Mouse (Mus musculus): Measurements from ENCODE around the gene Tmem87a. TPM values are rescaled to one million over a fixed set of nuclear protein-coding genes. Genes with fewer than 3 reads are reported as not detected.

The Tmem87a gene
- polyA plus RNA-seq (2016; fragmentation: Nextera tagmentation; extraction: Ambion mirVana): 5.6 and 6.1 TPM in 2 replicates

DNA sequence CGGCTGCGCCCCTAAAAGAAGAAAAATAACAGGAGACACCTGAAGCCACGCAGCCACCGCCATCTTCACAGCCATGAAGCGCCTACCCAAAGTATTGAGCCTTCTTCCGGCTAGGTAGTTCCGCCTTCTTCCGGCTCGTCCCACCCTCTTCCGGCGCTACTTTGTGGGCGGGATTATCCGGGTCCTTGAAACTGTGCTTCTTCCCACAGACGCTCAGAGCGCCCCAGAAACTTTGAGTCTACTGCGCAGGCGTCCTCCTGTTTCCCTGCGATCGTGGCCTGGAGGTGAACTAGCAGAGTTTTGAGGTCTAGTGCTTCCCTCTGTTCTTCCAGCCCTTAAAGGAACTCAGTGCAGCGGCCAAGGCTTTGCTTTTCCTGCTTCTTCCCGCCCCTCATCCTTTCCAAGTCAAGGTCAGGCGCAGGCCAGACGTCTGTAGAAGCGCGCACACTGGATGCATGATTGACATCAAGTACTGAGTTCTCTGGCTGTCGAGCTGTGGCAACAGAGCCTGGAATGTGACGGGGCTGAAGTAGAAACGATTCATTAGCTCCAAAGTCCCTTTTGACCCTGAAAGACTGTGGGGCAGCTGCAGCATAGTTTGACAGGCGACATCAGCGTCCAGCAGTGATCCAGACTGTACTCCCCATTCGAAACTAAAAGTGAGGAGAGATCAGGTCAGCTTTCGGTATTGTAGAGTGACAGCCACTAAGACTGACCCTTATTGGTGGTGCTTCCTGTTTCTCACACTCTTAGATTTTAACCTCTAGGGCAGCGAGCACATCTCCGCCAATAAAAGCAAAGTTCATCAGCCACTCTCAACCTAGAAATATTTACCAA, at the start of gene Tmem87a:
Gene Tmem87a (minus strand): TSS at position 128 of the 837 bp plus-strand sequence.
- H3K36me3 ChIP-seq: peaks cover 10% of the 10 kb centered on the region
- 1% methylated on average over 34 of the region's 34 CpGs for WGBS

DNA sequence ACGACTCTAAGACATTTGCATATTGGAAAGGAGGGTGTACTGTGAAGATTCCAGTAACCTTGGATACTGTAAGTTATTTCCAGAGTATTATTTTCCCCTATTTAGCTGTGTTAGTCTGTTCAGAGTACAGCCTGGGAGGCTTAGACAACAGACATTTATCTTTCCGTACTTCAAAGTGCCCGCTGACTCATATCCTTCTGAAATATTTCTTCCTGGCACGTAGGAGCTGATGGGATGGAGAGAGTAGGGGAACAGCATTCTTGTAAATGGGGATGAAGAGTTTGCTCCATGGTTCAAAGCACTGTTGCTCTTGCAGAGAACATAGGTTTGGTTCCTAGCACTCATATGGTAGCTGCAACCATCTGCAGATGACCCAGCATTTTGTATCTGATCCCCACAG, 48.7 kb upstream of the Tmem87a start:
- Histone ChIP-seq H3K27me3 (ENCODE audit: low read depth, poor library complexity, severe bottlenecking) (no peaks in the 10 kb centered on the region), H3K9me3 (replicated peaks) (peaks cover 5% of the 10 kb centered on the region; the same call in 1 of the 2 replicates), H3K4me1 (peaks cover 8% of the 10 kb centered on the region; the same call in 1 of the 2 replicates), H3K36me3 (no peaks in the 10 kb centered on the region), H3K4me3 (no peak overlapping the region), H3K27ac (replicated peaks) (no peak overlapping the region)
- 91% methylated on average over 4 of the region's 4 CpGs for WGBS
- no peak for DNase-seq (ENCODE audit: low spot score)

More for the DNA sequence above, at the start of gene Tmem87a:
- peaks cover 27% of the 10 kb centered on the region for H3K4me1 ChIP-seq
- no peaks in the 10 kb centered on the region for H3K27me3 ChIP-seq (ENCODE audit: low read depth, poor library complexity, severe bottlenecking)
- peak; percentile 96 for DNase-seq (ENCODE audit: low spot score)
- H3K4me3 ChIP-seq: peak within 1 kb of the TSS; percentile 85
- H3K9me3 ChIP-seq (replicated peaks): peaks cover 14% of the 10 kb centered on the region; the same call in 1 of the 2 replicates
- peak within 1 kb of the TSS; percentile 94 for H3K27ac ChIP-seq (replicated peaks)

DNA sequence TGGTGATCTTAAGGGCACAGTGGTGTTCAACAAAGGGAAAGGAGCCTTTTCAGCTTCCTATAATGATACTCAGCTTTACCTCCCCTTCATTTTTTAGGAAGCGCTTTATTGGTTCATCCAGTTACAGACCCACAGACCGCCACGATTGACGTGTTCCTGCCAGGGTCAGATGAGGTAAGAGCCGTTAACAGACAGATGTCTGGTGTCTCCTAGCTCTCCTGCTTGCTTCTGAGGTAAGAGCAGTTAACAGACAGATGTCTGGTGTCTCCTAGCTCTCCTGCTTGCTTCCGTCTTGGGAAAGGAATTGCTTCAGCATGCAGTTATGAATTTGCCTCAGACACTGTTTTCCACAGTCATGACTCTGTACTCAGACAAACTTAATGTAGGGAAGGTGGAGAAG, 46.8 kb upstream of the Tmem87a start:
- DNase-seq (ENCODE audit: low spot score): no peak
- peaks cover 8% of the 10 kb centered on the region; the same call in 1 of the 2 replicates for H3K4me1 ChIP-seq
- H3K4me3 ChIP-seq: no peak overlapping the region
- H3K9me3 ChIP-seq (replicated peaks): peaks cover 5% of the 10 kb centered on the region; the same call in 1 of the 2 replicates
- 78% methylated on average over 6 of the region's 6 CpGs for WGBS
- H3K36me3 ChIP-seq: no peaks in the 10 kb centered on the region
- no peak overlapping the region for H3K27ac ChIP-seq (replicated peaks)
- H3K27me3 ChIP-seq (ENCODE audit: low read depth, poor library complexity, severe bottlenecking): no peaks in the 10 kb centered on the region

- DNase-seq (ENCODE audit: low spot score): no peak
- WGBS: 89% methylated on average over 1 of the region's 1 CpGs
- H3K4me3 ChIP-seq: no peak overlapping the region
Observed at GRCm38 (mm10) chr2:120447306-120447705, 43.4 kb upstream of the Tmem87a start.

GRCm38 (mm10) chr2:120446373-120446772, 42.5 kb upstream of the Tmem87a start:
- Histone ChIP-seq H3K36me3 (no peaks in the 10 kb centered on the region), H3K27me3 (ENCODE audit: low read depth, poor library complexity, severe bottlenecking) (no peaks in the 10 kb centered on the region), H3K4me3 (no peak overlapping the region), H3K9me3 (replicated peaks) (no peaks in the 10 kb centered on the region), H3K27ac (replicated peaks) (no peak overlapping the region), H3K4me1 (peaks cover 8% of the 10 kb centered on the region; the same call in 1 of the 2 replicates)
- DNase-seq (ENCODE audit: low spot score): no peak
- WGBS: 88% methylated on average over 10 of the region's 10 CpGs

More at GRCm38 (mm10) chr2:120447306-120447705, 43.4 kb upstream of the Tmem87a start:
- H3K36me3 ChIP-seq: no peaks in the 10 kb centered on the region
- H3K27me3 ChIP-seq (ENCODE audit: low read depth, poor library complexity, severe bottlenecking): no peaks in the 10 kb centered on the region
- no peak overlapping the region for H3K27ac ChIP-seq (replicated peaks)
- H3K9me3 ChIP-seq (replicated peaks): no peaks in the 10 kb centered on the region
- H3K4me1 ChIP-seq: peaks cover 8% of the 10 kb centered on the region; the same call in 1 of the 2 replicates

DNA sequence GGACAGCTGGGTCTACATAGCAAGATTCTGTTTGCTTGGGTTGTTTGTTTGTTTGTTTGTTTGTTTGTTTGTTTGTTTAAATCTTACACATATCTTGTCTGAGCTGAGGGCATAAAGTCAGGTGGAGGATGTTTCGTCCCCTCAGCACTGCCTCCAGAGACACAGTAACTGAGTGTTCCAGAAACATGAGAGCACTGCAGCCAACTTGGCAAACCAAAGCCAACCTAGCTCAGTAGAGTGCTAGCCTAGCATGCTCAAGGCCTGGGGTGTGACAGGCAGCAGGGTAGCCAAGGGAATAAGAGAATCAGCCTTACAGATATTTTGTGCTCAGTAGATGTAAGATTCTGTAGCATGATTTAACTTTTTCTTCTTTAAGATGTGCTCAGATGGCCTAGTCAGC, 40.6 kb upstream of the Tmem87a start:
- no peak for DNase-seq (ENCODE audit: low spot score)
- no peaks in the 10 kb centered on the region for H3K36me3 ChIP-seq
- 94% methylated on average over 1 of the region's 1 CpGs for WGBS
- no peaks in the 10 kb centered on the region for H3K9me3 ChIP-seq (replicated peaks)
- H3K27me3 ChIP-seq (ENCODE audit: low read depth, poor library complexity, severe bottlenecking): no peaks in the 10 kb centered on the region
- H3K4me1 ChIP-seq: no peaks in the 10 kb centered on the region
- no peak overlapping the region for H3K27ac ChIP-seq (replicated peaks)
- H3K4me3 ChIP-seq: no peak overlapping the region

DNA sequence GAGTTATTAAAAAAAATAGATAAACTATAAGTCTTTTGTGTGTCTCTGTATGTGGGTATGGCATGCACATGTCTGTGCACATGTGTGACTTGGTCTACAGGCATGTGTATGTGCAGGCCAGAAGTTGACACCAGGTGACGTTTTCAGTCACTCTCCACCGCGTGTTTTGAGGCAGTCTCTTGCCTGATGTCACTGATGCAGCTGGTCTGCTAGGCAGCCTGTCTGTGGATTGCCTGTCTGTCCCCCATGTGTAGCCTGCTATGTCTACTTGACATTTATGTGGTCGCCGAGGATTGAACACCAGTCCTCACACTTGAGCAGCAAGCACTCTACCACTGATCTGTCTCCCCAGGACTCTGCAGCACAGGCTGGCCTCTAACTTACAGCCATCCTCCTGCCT, 20.5 kb upstream of the Tmem87a start:
- H3K4me3 ChIP-seq: no peak overlapping the region
- no peak for DNase-seq (ENCODE audit: low spot score)
- H3K4me1 ChIP-seq: no peaks in the 10 kb centered on the region
- H3K27ac ChIP-seq (replicated peaks): no peak overlapping the region
- 85% methylated on average over 5 of the region's 5 CpGs for WGBS
- H3K9me3 ChIP-seq (replicated peaks): no peaks in the 10 kb centered on the region
- no peaks in the 10 kb centered on the region for H3K36me3 ChIP-seq
- H3K27me3 ChIP-seq (ENCODE audit: low read depth, poor library complexity, severe bottlenecking): no peaks in the 10 kb centered on the region

GRCm38 (mm10) chr2:120414738-120415414, 11.0 kb upstream of the Tmem87a start:
- WGBS: 84% methylated on average over 1 of the region's 1 CpGs
- no peaks in the 10 kb centered on the region; the same call in 1 of the 2 replicates for H3K9me3 ChIP-seq (replicated peaks)
- H3K36me3 ChIP-seq: 0 out of 2 replicates have a peak, but pooled peaks cover 4% of the 10 kb centered on the region
- H3K27me3 ChIP-seq (ENCODE audit: low read depth, poor library complexity, severe bottlenecking): no peaks in the 10 kb centered on the region
- H3K4me1 ChIP-seq: no peaks in the 10 kb centered on the region
- H3K27ac ChIP-seq (replicated peaks): no peak overlapping the region
- no peak for DNase-seq (ENCODE audit: low spot score)
- H3K4me3 ChIP-seq: no peak overlapping the region

DNA sequence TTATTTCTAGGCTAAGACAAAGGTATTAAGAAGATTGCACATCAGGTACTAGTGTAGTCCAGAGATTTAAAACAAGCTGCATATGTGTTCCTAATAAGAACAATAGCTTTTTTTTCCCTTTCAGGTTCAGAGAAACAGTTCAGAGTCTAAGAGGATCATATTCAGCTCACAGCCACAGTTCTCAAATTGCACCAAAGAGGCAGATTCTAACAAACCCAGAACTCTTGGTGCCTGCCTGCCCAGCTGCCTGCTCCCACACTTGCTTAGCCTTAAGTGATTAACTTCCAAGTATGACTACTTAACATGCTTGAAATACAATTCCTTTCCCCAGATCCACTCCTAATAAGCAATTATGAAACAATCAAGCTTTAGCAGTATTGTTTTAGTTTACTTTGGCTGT, 10.2 kb upstream of the Tmem87a start:
- Histone ChIP-seq H3K27me3 (ENCODE audit: low read depth, poor library complexity, severe bottlenecking) (no peaks in the 10 kb centered on the region), H3K27ac (replicated peaks) (no peak overlapping the region), H3K4me1 (no peaks in the 10 kb centered on the region), H3K4me3 (no peak overlapping the region), H3K9me3 (replicated peaks) (no peaks in the 10 kb centered on the region; the same call in 1 of the 2 replicates), H3K36me3 (0 out of 2 replicates have a peak, but pooled peaks cover 4% of the 10 kb centered on the region)
- DNase-seq (ENCODE audit: low spot score): no peak

GRCm38 (mm10) chr2:120411096-120411628, 7.2 kb upstream of the Tmem87a start:
- Histone ChIP-seq H3K4me1 (no peaks in the 10 kb centered on the region), H3K4me3 (no peak overlapping the region), H3K27ac (replicated peaks) (no peak overlapping the region), H3K9me3 (replicated peaks) (peaks cover 14% of the 10 kb centered on the region; the same call in 1 of the 2 replicates), H3K27me3 (ENCODE audit: low read depth, poor library complexity, severe bottlenecking) (no peaks in the 10 kb centered on the region), H3K36me3 (peaks cover 12% of the 10 kb centered on the region)
- no peak for DNase-seq (ENCODE audit: low spot score)
- WGBS: 90% methylated on average over 3 of the region's 3 CpGs

- peak overlapping the region; percentile 85 for H3K4me3 ChIP-seq
- 39% methylated on average over 14 of the region's 14 CpGs for WGBS
- H3K27me3 ChIP-seq (ENCODE audit: low read depth, poor library complexity, severe bottlenecking): no peaks in the 10 kb centered on the region
- H3K27ac ChIP-seq (replicated peaks): peak overlapping the region; percentile 94
- peaks cover 27% of the 10 kb centered on the region for H3K4me1 ChIP-seq
- H3K9me3 ChIP-seq (replicated peaks): peaks cover 14% of the 10 kb centered on the region; the same call in 1 of the 2 replicates
- no peak for DNase-seq (ENCODE audit: low spot score)
- H3K36me3 ChIP-seq: peaks cover 9% of the 10 kb centered on the region
Observed at GRCm38 (mm10) chr2:120404823-120405765, 1.2 kb upstream of the Tmem87a start.

DNA sequence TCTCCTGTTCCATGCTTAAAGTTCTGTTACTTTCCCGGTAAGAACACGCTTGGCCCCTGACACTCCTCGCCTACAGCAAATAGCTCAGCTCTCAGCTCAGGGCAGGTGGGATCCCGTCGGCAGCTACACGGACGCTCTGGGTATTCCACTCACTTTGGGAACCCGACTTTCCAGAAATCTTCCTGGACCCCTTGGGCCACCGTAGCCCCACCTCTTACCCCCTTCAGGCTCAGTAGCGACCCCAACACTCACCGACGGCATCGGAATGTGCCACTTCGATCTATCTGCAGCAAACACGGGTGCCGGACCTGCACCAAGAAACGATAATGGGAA, 294 bp downstream of the Tmem87a start, which contains the start of gene Ganc:
Gene Ganc (plus strand): TSS at position 244 of the 333 bp plus-strand sequence.
- WGBS: under 1% methylated on average over 17 of the region's 17 CpGs
- no peak for DNase-seq (ENCODE audit: low spot score)
- Histone ChIP-seq H3K4me3 (peak within 1 kb of the TSS; percentile 85), H3K27ac (replicated peaks) (peak within 1 kb of the TSS; percentile 94), H3K4me1 (peaks cover 27% of the 10 kb centered on the region), H3K27me3 (ENCODE audit: low read depth, poor library complexity, severe bottlenecking) (no peaks in the 10 kb centered on the region), H3K36me3 (peaks cover 12% of the 10 kb centered on the region), H3K9me3 (replicated peaks) (peaks cover 14% of the 10 kb centered on the region; the same call in 1 of the 2 replicates)
